Mouse (Mus musculus) ES-E14 (cell line): Measurements from ENCODE around the gene Spint3. TPM values are rescaled to one million over a fixed set of nuclear protein-coding genes. Genes with fewer than 3 reads are reported as not detected.

Experiments
- DNase-seq: peaks from one replicate; pipeline ENCODE4 v3.0.0-alpha.2; 2013; ENCODE audit warnings: low read depth, low spot score
- H3K27ac ChIP-seq: 2 replicates; pipeline ENCODE4 v1.5.1; 2012; ENCODE audit warnings: low read depth, mild to moderate bottlenecking, low read length, moderate library complexity, mixed read lengths; ENCODE audit not compliant: poor library complexity, insufficient read depth, severe bottlenecking
- H3K36me3 ChIP-seq: 2 replicates; pipeline ENCODE4 v1.6.1; 2012; ENCODE audit warnings: mild to moderate bottlenecking, low read length, moderate library complexity, mixed read lengths; ENCODE audit not compliant: control insufficient read depth, poor library complexity, insufficient read depth, severe bottlenecking
- H3K4me1 ChIP-seq, 2 experiments: fragments of 150-350 bp in 1 of 2; sonication (generic) in 1 of 2; 2 replicates each; pipeline ENCODE4 v1.6.1; 2012; ENCODE audit warnings: low read length in 2 of 2, mild to moderate bottlenecking in 1 of 2, mixed read lengths in 1 of 2; ENCODE audit not compliant: control insufficient read depth in 2 of 2, insufficient read depth in 2 of 2, poor library complexity in 1 of 2
- H3K4me3 ChIP-seq, 2 experiments: fragments of 150-350 bp in 1 of 2; sonication (generic) in 1 of 2; 2 replicates each; pipeline ENCODE4 v1.5.1; 2012; ENCODE audit warnings: low read length in 2 of 2, low read depth in 1 of 2, mild to moderate bottlenecking in 1 of 2, mixed read lengths in 1 of 2; ENCODE audit not compliant: insufficient read depth in 1 of 2, poor library complexity in 1 of 2, severe bottlenecking in 1 of 2
- H3K9ac ChIP-seq: 2 replicates; pipeline ENCODE4 v1.6.1; 2012; ENCODE audit warnings: low read depth, mild to moderate bottlenecking, low read length, mixed read lengths; ENCODE audit not compliant: poor library complexity, insufficient read depth, severe bottlenecking
- H3K9me3 ChIP-seq: fragments of 150-350 bp; sonication (generic); 2 replicates; pipeline ENCODE4 v1.6.1; 2012; ENCODE audit warnings: low read depth, mild to moderate bottlenecking, low read length; ENCODE audit not compliant: control insufficient read depth, insufficient read depth
- CHD2 ChIP-seq: IDR thresholded peaks from 2 replicates; pipeline ENCODE4 v1.6.1; 2014; ENCODE audit warnings: mild to moderate bottlenecking, low read depth, low read length, inconsistent platforms
- HCFC1 ChIP-seq: IDR thresholded peaks from 2 replicates; pipeline ENCODE4 v1.6.1; 2012; ENCODE audit warnings: low read length, inconsistent platforms, borderline replicate concordance; ENCODE audit not compliant: insufficient read depth
- MAFK ChIP-seq: IDR thresholded peaks from 2 replicates; pipeline ENCODE4 v1.6.1; 2014; ENCODE audit warnings: mild to moderate bottlenecking, low read depth, low read length, inconsistent platforms; ENCODE audit not compliant: insufficient read depth
- ZC3H11A ChIP-seq: IDR thresholded peaks from 2 replicates; pipeline ENCODE4 v1.6.1; 2012; ENCODE audit warnings: low read depth, mild to moderate bottlenecking, inconsistent platforms, low read length, borderline replicate concordance
- ZNF384 ChIP-seq: IDR thresholded peaks from 2 replicates; pipeline ENCODE4 v1.6.1; 2012; ENCODE audit warnings: low read depth, low read length, inconsistent platforms
- in situ Hi-C, 2 experiments: fragments of 600-800 bp; cut with MboI; formaldehyde crosslinking; loops; one replicate each; pipeline ENCODE4 v1.15.1; 2025; ENCODE audit warnings: low sequenced_read_pairs in 2 of 2, inconsistent platforms in 1 of 2; ENCODE audit not compliant: unreplicated experiment in 2 of 2
- total RNA-seq: library from RNA; depleted of rRNA; stranded (reverse); fragments of 300-350 nt; gene quantifications from 2 replicates; pipeline ENCODE4 v1.2.3, GENCODE M21; 2012

Gene Spint3
- total RNA-seq, 1 experiment, result not detected

DNA sequence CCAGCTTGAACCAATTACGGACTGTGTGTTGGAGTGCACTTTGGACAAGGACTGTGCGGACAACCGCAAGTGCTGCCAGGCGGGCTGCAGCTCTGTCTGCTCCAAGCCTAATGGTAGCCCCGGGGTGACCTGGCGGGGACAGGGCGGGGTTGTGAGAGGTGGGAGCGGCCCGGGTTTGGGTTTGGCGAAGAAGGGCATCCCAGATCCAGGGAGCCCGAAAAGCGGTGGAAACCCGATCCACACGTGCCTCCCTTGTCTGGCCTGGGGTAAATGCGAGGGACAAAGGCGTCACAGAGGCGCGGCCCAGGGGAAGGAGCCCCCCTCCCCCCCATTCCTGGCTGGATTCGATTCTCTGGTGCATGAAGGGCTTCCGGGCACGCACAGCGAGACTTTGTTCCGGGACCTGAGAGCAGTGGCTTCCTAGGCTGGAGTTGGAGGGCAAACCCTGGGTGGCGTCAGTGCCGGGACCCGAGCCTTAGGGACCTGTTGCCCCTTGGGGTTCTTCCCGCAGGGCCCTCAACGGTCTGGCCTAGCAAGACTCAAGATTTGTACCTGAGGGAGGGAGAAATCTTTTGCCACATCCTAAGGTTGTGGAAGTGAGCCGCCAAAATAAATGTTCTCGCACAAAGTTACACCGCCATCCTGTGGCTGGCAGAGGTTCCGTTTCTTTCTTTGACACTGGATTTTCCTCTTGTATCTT is 9.8 kb downstream of the Spint3 start:
- peak overlapping the region; percentile 62 for H3K9ac ChIP-seq
- in situ Hi-C loops, result no loop called here
- no peaks in the 10 kb centered on the region for H3K9me3 ChIP-seq
- H3K4me3 ChIP-seq, result peak overlapping the region; percentile 56 to 60
- peaks cover 4% of the 10 kb centered on the region; the same call in 1 of the 2 replicates for H3K36me3 ChIP-seq
- peak; percentile 48 for DNase-seq
- TF ChIP-seq MAFK (no peak), ZNF384 (no peak), CHD2 (no peak), ZC3H11A (no peak), HCFC1 (0 out of 2 replicates have a peak, but pooled peaks have one; percentile 22)
- H3K4me1 ChIP-seq, result peaks cover 2 to 6% of the 10 kb centered on the region in 2 experiments; a peak in 1 of 4 replicates
- no peak overlapping the region for H3K27ac ChIP-seq

DNA sequence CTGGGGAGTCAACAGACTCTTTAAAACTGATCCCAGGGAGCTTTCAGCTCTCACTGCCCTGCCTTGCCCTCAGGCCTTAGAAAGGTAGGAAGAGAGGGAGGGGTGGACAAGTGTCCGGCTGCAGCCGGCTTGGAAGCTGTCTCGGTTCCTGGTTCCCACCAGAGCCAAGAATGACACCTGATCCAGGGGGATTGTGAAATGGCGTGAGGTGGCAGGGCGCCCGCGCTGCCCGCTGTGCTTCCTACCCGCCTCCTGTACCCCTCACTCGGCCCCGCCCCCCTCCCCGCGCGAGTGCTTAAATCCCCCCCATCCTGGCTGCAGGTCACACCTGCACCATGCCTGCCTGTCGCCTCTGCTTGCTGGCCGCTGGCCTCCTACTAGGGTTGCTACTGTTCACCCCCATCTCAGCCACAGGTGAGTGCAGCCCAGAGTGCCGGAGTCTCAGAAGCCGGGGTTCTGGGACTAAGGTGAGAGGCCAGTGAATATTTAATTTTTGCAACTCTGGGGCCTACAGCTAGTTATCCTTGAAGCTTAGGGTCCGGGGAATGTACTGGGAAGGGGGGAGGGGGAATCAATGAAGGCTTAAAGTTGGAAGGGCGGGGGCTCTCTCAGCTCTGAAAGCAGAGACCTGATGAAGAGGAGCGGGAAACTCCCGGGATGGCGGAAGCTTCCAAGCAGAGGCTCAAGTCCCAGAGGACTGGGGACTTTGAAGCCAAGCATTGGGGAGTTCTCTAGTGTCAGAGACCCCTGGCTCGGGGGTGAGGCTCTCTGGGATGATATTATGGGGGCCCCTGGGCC is 10.7 kb downstream of the Spint3 start, which contains the start of gene Wfdc2:
Gene Wfdc2 (plus strand): TSS at position 23 of the 798 bp plus-strand sequence.
- Histone ChIP-seq H3K36me3 (peaks cover 4% of the 10 kb centered on the region; the same call in 1 of the 2 replicates), H3K9ac (peak within 1 kb of the TSS; percentile 62), H3K4me3 (peak within 1 kb of the TSS; percentile 56 to 60), H3K27ac (no peak within 1 kb of the TSS; the same call in 1 of the 2 replicates), H3K9me3 (no peaks in the 10 kb centered on the region), H3K4me1 (peaks cover 4 to 6% of the 10 kb centered on the region in 2 experiments; a peak in 1 of 4 replicates)
- TF ChIP-seq ZC3H11A (no peak), CHD2 (no peak)
- in situ Hi-C loops, result no loop called here
- DNase-seq, result peak; percentile 70

DNA sequence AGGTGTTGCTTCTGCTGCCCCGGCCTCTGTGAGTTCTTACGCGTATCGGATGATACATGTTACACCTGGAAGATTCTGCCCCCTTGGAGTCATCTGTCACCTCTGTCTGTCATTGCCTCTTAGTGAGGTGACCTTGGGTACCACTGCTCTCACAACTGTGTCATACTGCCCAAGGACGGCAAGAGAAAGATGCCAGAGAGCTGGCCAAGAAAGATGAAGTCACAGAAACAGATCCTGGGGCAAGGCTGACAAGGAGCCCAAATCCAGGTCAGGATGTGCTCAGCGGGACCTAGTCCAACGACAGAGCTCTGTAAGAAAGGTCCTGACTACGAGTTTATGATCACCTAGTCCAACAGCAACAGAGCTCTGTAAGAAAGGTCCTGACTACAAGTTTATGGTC is 13.2 kb downstream of the Spint3 start:
- in situ Hi-C loops, result no loop called here
- H3K36me3 ChIP-seq, result peaks cover 2% of the 10 kb centered on the region; the same call in 1 of the 2 replicates
- H3K27ac ChIP-seq, result no peak overlapping the region
- no peaks in the 10 kb centered on the region for H3K9me3 ChIP-seq
- H3K4me3 ChIP-seq, result no peak overlapping the region
- peaks cover 4 to 6% of the 10 kb centered on the region in 2 experiments; a peak in 1 of 4 replicates for H3K4me1 ChIP-seq
- no peak for DNase-seq
- TF ChIP-seq ZC3H11A (no peak), CHD2 (no peak), MAFK (no peak), ZNF384 (no peak), HCFC1 (no peak)
- no peak overlapping the region for H3K9ac ChIP-seq

DNA sequence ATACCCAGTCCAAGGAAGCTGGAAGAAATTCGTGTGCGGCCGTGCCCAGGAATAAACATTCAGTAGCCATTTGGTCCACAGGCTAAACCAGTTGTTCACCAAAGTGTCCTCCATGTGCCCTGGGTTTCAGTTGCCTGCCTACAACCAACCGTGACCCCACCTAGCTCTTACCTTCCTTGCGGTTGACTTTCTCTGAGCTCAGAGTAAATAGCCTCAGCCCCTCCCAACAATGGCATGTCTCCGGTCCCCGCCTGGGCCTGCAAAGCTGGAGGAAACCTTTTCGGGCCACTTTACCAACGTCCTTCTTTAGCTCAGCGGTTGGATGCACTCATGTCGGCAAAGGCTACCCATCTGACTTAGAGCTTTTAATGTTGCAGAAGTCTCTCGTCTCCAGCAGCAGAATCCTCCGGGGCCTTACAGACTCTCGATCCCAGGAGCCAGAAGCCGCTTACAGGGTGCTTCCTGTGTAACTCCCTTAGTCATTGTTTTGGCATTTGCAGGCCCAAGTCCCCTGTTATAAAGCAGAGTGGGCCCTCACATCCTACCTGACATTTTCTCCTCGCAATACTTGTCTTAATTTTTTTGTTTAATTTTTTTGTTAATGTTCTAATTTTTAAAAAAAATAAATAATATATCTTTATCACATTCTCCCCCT is 14.1 kb downstream of the Spint3 start:
- in situ Hi-C loops, result no loop called here
- Histone ChIP-seq H3K9me3 (no peaks in the 10 kb centered on the region), H3K9ac (no peak overlapping the region), H3K4me1 (peaks cover 4 to 6% of the 10 kb centered on the region in 2 experiments; a peak in 1 of 4 replicates), H3K27ac (peak overlapping the region; percentile 34; the same call in 1 of the 2 replicates), H3K36me3 (no peaks in the 10 kb centered on the region), H3K4me3 (peak overlapping the region in 1 of 2 experiments; percentile 37; a peak in 1 of 4 replicates)
- DNase-seq, result peak; percentile 35
- TF ChIP-seq ZNF384, result no peak
- TF ChIP-seq CHD2, result no peak
- TF ChIP-seq MAFK, result no peak
- no peak for TF ChIP-seq HCFC1
- TF ChIP-seq ZC3H11A, result no peak
